Mouse (Mus musculus) heart, embryonic 14.5 days (tissue): ENCODE measurements around the gene Gas2l2. TPM values are rescaled to one million over a fixed set of nuclear protein-coding genes. Genes with fewer than 3 reads are reported as not detected.

Source experiments
- ATAC-seq: fragments of 200-750 bp; cut with Nextera tagmentation; 2 replicates; pipeline ENCODE4 v1.8.0; 2017; ENCODE audit warnings: low read depth, moderate TSS enrichment; ENCODE audit not compliant: insufficient number of reproducible peaks, insufficient read depth, low FRiP score
- H3K27ac ChIP-seq, 2 experiments: fragments of 200-500 bp in 1 of 2; fragments of 300-500 bp in 1 of 2; sonication (generic) in 1 of 2; replicated peaks in 1 of 2; 2 replicates each; pipeline ENCODE4 v1.5.1; 2012 to 2014; ENCODE audit warnings: low read depth in 2 of 2, low read length in 2 of 2, control low read depth in 1 of 2, mild to moderate bottlenecking in 1 of 2, mixed read lengths in 1 of 2; ENCODE audit not compliant: control insufficient read depth in 1 of 2, insufficient read depth in 1 of 2
- H3K27me3 ChIP-seq: fragments of 300-500 bp; sonication (generic); 2 replicates; pipeline ENCODE4 v1.6.1; 2014; ENCODE audit warnings: mild to moderate bottlenecking, low read length, control low read depth; ENCODE audit not compliant: control insufficient read depth, insufficient read depth
- H3K36me3 ChIP-seq: fragments of 300-500 bp; sonication (generic); 2 replicates; pipeline ENCODE4 v1.6.1; 2014; ENCODE audit warnings: mild to moderate bottlenecking, control low read depth, low read length, mixed read lengths; ENCODE audit not compliant: control insufficient read depth, insufficient read depth
- H3K4me1 ChIP-seq, 2 experiments: fragments of 200-500 bp in 1 of 2; fragments of 300-500 bp in 1 of 2; sonication (generic) in 1 of 2; 2 replicates each; pipeline ENCODE4 v1.6.1; 2012 to 2014; ENCODE audit warnings: low read length in 2 of 2, control low read depth in 1 of 2, mixed read lengths in 1 of 2; ENCODE audit not compliant: control insufficient read depth in 2 of 2, insufficient read depth in 2 of 2
- H3K4me2 ChIP-seq: fragments of 300-500 bp; sonication (generic); 2 replicates; pipeline ENCODE4 v1.6.1; 2014; ENCODE audit warnings: mild to moderate bottlenecking, low read length
- H3K4me3 ChIP-seq, 2 experiments: fragments of 200-500 bp in 1 of 2; fragments of 300-500 bp in 1 of 2; sonication (generic) in 1 of 2; 2 replicates each; pipeline ENCODE4 v1.5.1; 2012 to 2014; ENCODE audit warnings: low read length in 2 of 2, mild to moderate bottlenecking in 2 of 2, control low read depth in 1 of 2, low read depth in 1 of 2, moderate library complexity in 1 of 2; ENCODE audit not compliant: control insufficient read depth in 1 of 2, insufficient read depth in 1 of 2
- H3K9ac ChIP-seq: fragments of 300-500 bp; sonication (generic); 2 replicates; pipeline ENCODE4 v1.6.1; 2014; ENCODE audit warnings: mild to moderate bottlenecking, low read length
- H3K9me3 ChIP-seq: fragments of 300-500 bp; sonication (generic); 2 replicates; pipeline ENCODE4 v1.6.1; 2016; ENCODE audit warnings: low read length, control low read depth; ENCODE audit not compliant: control insufficient read depth
- WGBS: fragments of 180-500 bp; shearing (Covaris S2); extraction: QIAGEN DNeasy Blood & Tissue Kit; methylation state at CpG from one replicate; pipeline ENCODE4 v1.1.7; 2014; 5-methylcytosine and 5-hydroxymethylcytosine counted together
- polyA plus RNA-seq: library from polyadenylated mRNA; unstranded; fragments of >200 nt; fragmentation: Nextera tagmentation; extraction: Ambion mirVana; gene quantifications from 2 replicates; pipeline ENCODE4 v1.2.1, GENCODE M21; 2014

The Gas2l2 gene
- polyA plus RNA-seq, 1 experiment from 2014 or later = not detected

DNA sequence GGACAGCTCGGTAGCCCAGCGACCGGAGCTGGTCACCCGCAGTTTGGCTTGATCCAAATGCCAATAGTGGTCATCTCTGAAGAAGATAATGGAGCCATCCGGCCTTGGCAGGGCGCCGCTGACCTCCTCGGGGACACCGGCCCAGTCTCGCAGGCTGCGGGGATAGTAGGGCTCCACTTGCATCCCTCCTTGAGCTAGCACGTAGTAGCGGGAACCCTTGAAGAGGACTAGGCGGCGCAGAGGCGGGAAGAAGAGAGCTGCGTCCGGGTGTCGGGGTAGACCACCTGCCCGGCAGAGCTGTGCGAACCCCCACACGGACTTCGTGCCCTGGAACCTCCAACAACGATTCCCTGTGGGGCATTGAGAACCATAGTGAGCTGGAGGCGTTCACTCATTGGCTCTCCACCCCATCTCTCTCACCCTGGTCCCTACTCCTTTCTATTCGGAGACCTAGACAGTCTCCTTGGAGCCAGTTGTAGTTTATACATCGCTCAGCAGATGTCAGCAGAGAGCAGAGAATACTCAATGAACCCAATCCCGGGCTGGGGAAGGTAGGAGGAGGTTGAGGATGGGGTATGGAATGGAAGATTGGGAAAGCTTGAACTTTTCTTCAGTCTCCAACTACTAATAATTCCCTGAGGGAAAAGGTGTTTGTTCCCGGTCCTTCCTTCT, 13.5 kb upstream of the Gas2l2 start:
- Histone ChIP-seq H3K4me3 (peak overlapping the region; percentile 7; a peak in 3 of 4 replicates), H3K9ac (0 out of 2 replicates have a peak overlapping the region, but pooled peaks have one; percentile 36), H3K36me3 (no peaks in the 10 kb centered on the region), H3K4me1 (peaks cover 28 to 51% of the 10 kb centered on the region in 2 experiments), H3K27me3 (peaks cover 41% of the 10 kb centered on the region), H3K4me2 (peak overlapping the region; percentile 53), H3K9me3 (no peaks in the 10 kb centered on the region), H3K27ac (no peak overlapping the region)
- WGBS = 14% methylated on average over 29 of the region's 29 CpGs
- ATAC-seq = no peak

DNA sequence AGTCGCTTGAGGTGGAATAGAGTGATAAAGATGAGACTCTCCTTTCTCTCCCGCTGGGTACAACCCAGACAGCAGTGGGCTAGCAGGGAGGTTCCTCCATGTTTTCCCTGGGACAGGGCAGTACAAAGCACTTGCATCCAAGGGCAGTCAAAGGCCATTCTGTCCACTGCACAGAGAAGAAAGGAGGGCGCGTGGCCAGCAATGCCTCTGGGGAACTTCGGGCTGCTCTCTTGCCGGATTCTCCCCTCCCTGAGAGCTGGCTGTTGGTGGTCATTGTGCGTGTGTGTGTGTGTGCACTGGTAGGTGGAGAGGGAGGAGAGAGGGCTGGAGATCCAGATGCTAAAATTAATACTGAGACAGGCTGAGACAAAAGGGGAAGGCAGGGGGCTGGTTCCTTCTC, 12.0 kb upstream of the Gas2l2 start:
- peak overlapping the region; percentile 61 to 68 for H3K4me3 ChIP-seq
- H3K36me3 ChIP-seq = no peaks in the 10 kb centered on the region
- peak overlapping the region; percentile 69 to 79 for H3K27ac ChIP-seq
- H3K9ac ChIP-seq = peak overlapping the region; percentile 74
- no peaks in the 10 kb centered on the region for H3K9me3 ChIP-seq
- ATAC-seq = no peak
- 24% methylated on average over 7 of the region's 7 CpGs for WGBS
- H3K4me2 ChIP-seq = peak overlapping the region; percentile 95
- peaks cover 40% of the 10 kb centered on the region for H3K27me3 ChIP-seq
- H3K4me1 ChIP-seq = peaks cover 22 to 40% of the 10 kb centered on the region in 2 experiments

DNA sequence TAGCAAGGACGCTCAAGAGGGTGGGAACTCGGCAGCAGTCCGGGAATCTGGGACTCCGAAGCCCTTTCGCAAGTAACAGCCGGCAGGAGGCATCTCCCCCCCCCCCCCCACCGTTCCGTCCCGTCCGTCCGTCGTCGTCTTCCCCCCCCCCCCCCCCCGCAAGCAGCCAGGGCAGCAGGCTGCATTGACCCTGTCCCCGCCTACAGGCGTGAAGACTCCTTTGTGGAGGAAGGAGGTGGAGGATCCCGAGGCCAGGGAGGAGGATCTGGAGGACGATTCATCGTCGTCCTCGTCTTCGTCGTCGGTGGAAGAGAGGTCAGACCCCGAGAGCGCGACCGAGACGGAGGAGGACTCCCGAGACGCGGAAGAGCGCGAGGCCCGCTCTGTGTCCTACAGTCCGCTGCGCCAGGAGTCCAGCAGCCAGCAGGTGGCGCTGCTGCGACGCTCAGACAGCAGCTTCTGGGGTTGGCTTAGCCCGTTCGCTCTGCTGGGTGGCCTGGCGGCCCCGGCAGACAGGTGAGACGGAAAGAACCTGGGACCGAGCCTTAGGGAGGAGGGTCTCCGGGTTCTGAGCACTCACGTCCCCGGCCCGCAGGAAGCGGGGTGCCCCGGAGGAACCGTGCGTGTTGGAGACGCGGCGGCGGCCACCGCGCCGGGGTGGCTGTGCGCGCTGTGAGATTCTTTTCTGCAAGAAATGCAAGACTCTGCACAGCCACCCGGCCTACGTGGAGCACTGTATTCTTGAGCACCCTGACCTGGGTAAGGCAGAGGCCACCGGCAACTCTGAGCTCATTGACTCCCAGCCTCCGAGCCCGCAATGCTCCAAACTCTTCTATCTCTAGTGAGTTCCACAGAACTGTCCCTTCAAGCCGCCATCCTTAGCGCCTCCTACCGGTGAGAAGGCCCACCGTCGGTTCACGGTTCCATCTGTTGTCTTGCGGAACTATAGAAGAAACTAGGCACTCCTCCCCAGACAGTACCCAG, 11.1 kb upstream of the Gas2l2 start:
- Histone ChIP-seq H3K4me1 (peaks cover 22 to 40% of the 10 kb centered on the region in 2 experiments), H3K27me3 (peaks cover 32% of the 10 kb centered on the region), H3K4me2 (peak overlapping the region; percentile 95), H3K4me3 (peak overlapping the region; percentile 61 to 68), H3K9me3 (no peaks in the 10 kb centered on the region), H3K9ac (peak overlapping the region; percentile 74), H3K36me3 (no peaks in the 10 kb centered on the region), H3K27ac (peak overlapping the region; percentile 69 to 79)
- WGBS = under 1% methylated on average over 66 of the region's 75 CpGs
- ATAC-seq = peak; percentile 88

DNA sequence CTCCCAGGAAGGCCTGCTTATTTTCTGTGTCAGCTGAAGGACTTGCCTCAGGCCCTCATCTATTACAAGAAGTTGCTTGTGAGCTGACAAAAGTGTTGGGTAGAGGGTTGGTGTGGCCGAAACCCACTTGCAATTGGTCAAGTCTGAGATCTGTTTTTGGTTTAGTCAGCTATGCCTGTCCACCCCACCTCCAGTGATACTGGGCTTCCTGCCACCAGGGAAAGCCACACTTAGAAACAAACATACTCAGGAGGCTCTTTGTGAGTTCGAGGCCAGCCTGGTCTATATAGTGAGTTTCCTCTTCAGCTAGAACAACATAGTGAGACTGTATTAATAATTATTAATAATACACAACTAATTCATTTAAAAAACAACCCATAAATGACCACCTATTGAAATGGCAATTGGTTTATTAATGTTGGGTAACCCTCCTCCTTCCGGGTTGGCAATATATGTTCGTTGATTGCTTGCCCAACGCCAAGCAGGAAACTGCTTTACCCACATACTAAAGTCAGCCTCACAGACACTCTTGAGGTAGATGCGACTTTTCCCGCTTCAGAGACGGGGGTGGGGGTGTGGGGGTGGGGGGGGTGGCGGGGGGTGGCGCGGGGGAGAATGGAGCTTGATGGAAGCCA, 10.3 kb upstream of the Gas2l2 start:
- H3K4me1 ChIP-seq = peaks cover 18 to 35% of the 10 kb centered on the region in 2 experiments
- H3K27ac ChIP-seq = no peak overlapping the region
- WGBS = 30% methylated on average over 11 of the region's 11 CpGs
- no peaks in the 10 kb centered on the region for H3K36me3 ChIP-seq
- no peak for ATAC-seq
- H3K4me3 ChIP-seq = peak overlapping the region; percentile 61 to 68; a peak in 3 of 4 replicates
- H3K4me2 ChIP-seq = peak overlapping the region; percentile 95
- H3K9me3 ChIP-seq = no peaks in the 10 kb centered on the region
- no peak overlapping the region for H3K9ac ChIP-seq
- peaks cover 23% of the 10 kb centered on the region for H3K27me3 ChIP-seq

DNA sequence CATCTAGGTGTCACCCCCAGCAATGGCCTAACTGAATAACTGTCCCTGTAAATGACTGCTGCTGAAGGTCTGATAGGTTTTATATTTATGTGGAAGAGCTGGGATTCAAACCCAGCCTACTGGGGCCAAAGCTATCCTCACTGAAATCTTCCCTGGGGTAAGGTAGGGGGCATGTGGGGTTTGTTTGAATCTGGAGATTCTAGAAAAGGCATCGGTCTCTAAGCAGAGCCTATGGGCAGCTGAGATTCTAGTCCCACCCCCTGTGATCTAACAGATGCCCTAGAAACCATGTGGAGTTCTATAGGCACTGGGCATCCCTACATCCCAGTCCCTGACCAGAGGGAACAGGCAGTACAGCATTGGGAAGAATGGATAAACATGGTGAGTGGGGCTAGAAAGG, 8.1 kb upstream of the Gas2l2 start, which contains the start of gene 1700020L24Rik:
Gene 1700020L24Rik, plus strand, starts transcription at position 301 of the 400 bp plus-strand sequence.
- ATAC-seq = no peak
- H3K27ac ChIP-seq = no peak within 1 kb of the TSS
- H3K4me2 ChIP-seq = no peak within 1 kb of the TSS
- H3K9me3 ChIP-seq = no peaks in the 10 kb centered on the region
- peaks cover 11% of the 10 kb centered on the region for H3K27me3 ChIP-seq
- 74% methylated on average over 1 of the region's 1 CpGs for WGBS
- H3K36me3 ChIP-seq = no peaks in the 10 kb centered on the region
- H3K4me1 ChIP-seq = peaks cover 10 to 20% of the 10 kb centered on the region in 2 experiments
- H3K9ac ChIP-seq = no peak within 1 kb of the TSS
- no peak within 1 kb of the TSS for H3K4me3 ChIP-seq

DNA sequence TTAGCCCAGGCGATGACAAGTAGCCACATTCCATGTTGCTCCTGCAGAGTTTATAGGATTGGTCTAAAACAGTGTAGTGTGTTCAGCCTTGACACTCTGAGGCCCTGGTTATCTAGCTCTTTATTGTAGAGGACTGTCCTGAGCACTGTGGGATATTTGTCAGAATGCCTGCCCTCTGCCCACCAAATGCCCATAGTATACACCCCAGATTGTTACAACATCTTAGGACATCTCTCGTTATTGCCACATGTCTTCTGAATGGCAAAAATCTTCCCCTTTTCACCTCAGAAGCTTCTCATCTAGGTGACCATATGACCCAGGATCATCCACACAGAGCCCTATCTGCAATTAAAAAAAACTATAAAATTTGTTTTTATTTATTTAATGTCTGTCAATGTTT, 3.3 kb upstream of the Gas2l2 start:
- Histone ChIP-seq H3K4me2 (no peak overlapping the region), H3K36me3 (no peaks in the 10 kb centered on the region), H3K27ac (peak overlapping the region in 1 of 2 experiments; percentile 57; a peak in 1 of 4 replicates), H3K9me3 (no peaks in the 10 kb centered on the region), H3K27me3 (peaks cover 7% of the 10 kb centered on the region; the same call in 1 of the 2 replicates), H3K9ac (no peak overlapping the region), H3K4me3 (no peak overlapping the region), H3K4me1 (peaks cover 18 to 29% of the 10 kb centered on the region in 2 experiments)
- 51% methylated on average over 2 of the region's 2 CpGs for WGBS
- ATAC-seq = 0 out of 2 replicates have a peak, but pooled peaks have one; percentile 45

DNA sequence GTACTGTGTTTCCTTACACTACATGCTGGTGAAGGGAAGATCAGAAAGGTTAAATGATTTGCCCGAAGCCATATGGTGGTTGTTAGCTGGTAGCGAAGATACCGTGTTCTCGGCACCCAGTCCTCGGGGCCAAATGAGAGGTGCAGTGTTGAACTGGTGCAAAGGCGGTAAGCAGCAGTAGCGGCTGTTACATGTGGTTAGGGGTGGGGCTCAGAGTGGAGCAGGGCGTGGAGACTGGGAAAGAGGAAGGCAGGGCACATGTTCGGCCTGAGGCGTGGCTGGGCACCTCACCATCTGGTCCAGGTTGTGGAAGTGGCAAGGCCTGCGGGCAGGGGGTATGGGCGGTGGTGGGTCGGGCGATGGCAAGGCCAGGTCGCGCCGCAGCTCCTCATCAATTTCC, 2.3 kb downstream of the Gas2l2 start:
- peak overlapping the region; percentile 45 for H3K4me2 ChIP-seq
- WGBS = 21% methylated on average over 17 of the region's 17 CpGs
- peak overlapping the region in 1 of 2 experiments; percentile 7; a peak in 1 of 4 replicates for H3K4me3 ChIP-seq
- no peaks in the 10 kb centered on the region for H3K36me3 ChIP-seq
- no peak overlapping the region for H3K9ac ChIP-seq
- peaks cover 16 to 22% of the 10 kb centered on the region in 2 experiments for H3K4me1 ChIP-seq
- ATAC-seq = no peak
- peaks cover 24% of the 10 kb centered on the region for H3K27me3 ChIP-seq
- H3K9me3 ChIP-seq = no peaks in the 10 kb centered on the region
- no peak overlapping the region for H3K27ac ChIP-seq
